Mouse (Mus musculus): ENCODE measurements around the gene Polr2e.

- peak; percentile 90; the same call in 1 of the 2 replicates for TF ChIP-seq POLR2A (IDR thresholded peaks at IDR 0.05; ENCODE audit: borderline replicate concordance, extremely low read depth, low read depth, low read length)
- no peak for TF ChIP-seq CTCF (IDR thresholded peaks at IDR 0.05; ENCODE audit: insufficient read depth, low read length)
These were observed at the start of gene Polr2e for GRCm38 (mm10) chr10:80039559-80039979.
